Mouse (Mus musculus) liver, embryonic 13.5 days (tissue): ENCODE results near the gene Ppard. TPM values are rescaled to one million over a fixed set of nuclear protein-coding genes. Genes with fewer than 3 reads are reported as not detected.
"Not testable (repeated sequence)": the region's sequence is repeated elsewhere in the genome, so short reads cannot be mapped to it uniquely, and the experiment has no call there.

Source experiments
- ATAC-seq: fragments of 200-750 bp; cut with Nextera tagmentation; 2 replicates; pipeline ENCODE4 v1.8.0; 2017; ENCODE audit warnings: low read depth, mild to moderate bottlenecking, moderate number of reproducible peaks, moderate library complexity
- DNase-seq: peaks from one replicate; pipeline ENCODE4 v3.0.0; 2022
- H3K27ac ChIP-seq: fragments of 300-500 bp; sonication (generic); 2 replicates; pipeline ENCODE4 v1.5.1; 2015; ENCODE audit warnings: moderate library complexity, mild to moderate bottlenecking, inconsistent platforms
- H3K27me3 ChIP-seq: fragments of 300-500 bp; sonication (generic); 2 replicates; pipeline ENCODE4 v1.6.1; 2015; ENCODE audit warnings: mild to moderate bottlenecking, inconsistent platforms
- H3K36me3 ChIP-seq: fragments of 300-500 bp; sonication (generic); 2 replicates; pipeline ENCODE4 v1.6.1; 2015; ENCODE audit warnings: mild to moderate bottlenecking, inconsistent platforms
- H3K4me1 ChIP-seq: fragments of 300-500 bp; sonication (generic); replicated peaks from 2 replicates; pipeline ENCODE4 v1.6.1; 2015; ENCODE audit warnings: inconsistent platforms
- H3K4me2 ChIP-seq: fragments of 300-500 bp; sonication (generic); 2 replicates; pipeline ENCODE4 v1.6.1; 2015; ENCODE audit warnings: inconsistent platforms, mild to moderate bottlenecking, moderate library complexity
- H3K4me3 ChIP-seq: fragments of 300-500 bp; sonication (generic); replicated peaks from 2 replicates; pipeline ENCODE4 v1.5.1; 2015; ENCODE audit warnings: mild to moderate bottlenecking, inconsistent platforms
- H3K9ac ChIP-seq: fragments of 300-500 bp; sonication (generic); 2 replicates; pipeline ENCODE4 v1.6.1; 2015; ENCODE audit warnings: mild to moderate bottlenecking, inconsistent platforms
- H3K9me3 ChIP-seq: fragments of 300-500 bp; sonication (generic); replicated peaks from 2 replicates; pipeline ENCODE4 v1.6.1; 2016; ENCODE audit warnings: inconsistent platforms
- WGBS: fragments of 180-500 bp; shearing (Covaris S2); methylation state at CpG from one replicate; pipeline ENCODE4 v1.1.7; 2015; ENCODE audit not compliant: insufficient replicate concordance; 5-methylcytosine and 5-hydroxymethylcytosine counted together
- polyA plus RNA-seq: library from polyadenylated mRNA; unstranded; fragments of >200 nt; fragmentation: Nextera tagmentation; extraction: Ambion mirVana; gene quantifications from 2 replicates; pipeline ENCODE4 v1.2.1, GENCODE M21; 2015

Gene Ppard
- polyA plus RNA-seq, 1 experiment from 2014 or later, result 1.4 TPM

GRCm38 (mm10) chr17:28207591-28208313 is 24.7 kb upstream of the Ppard start, which contains the start of gene Def6:
Def6 (plus strand) TSS chr17:28207778.
- Histone ChIP-seq H3K27me3 (no peaks in the 10 kb centered on the region), H3K9ac (peak within 1 kb of the TSS; percentile 72), H3K4me3 (peak within 1 kb of the TSS; percentile 61), H3K9me3 (no peaks in the 10 kb centered on the region), H3K4me2 (peak within 1 kb of the TSS; percentile 79), H3K27ac (peak within 1 kb of the TSS; percentile 72), H3K4me1 (peaks cover 60% of the 10 kb centered on the region), H3K36me3 (peaks cover 3% of the 10 kb centered on the region; the same call in 1 of the 2 replicates)
- ATAC-seq, result peak; percentile 81
- 5% methylated on average over 26 of the region's 26 CpGs for WGBS
- DNase-seq, result peak; percentile 55

- peak overlapping the region; percentile 79 for H3K4me2 ChIP-seq
- ATAC-seq, result peak; percentile 11
- DNase-seq, result no peak
- 6% methylated on average over 8 of the region's 8 CpGs for WGBS
- peak overlapping the region; percentile 61 for H3K4me3 ChIP-seq
- peak overlapping the region; percentile 72 for H3K27ac ChIP-seq
- H3K9me3 ChIP-seq, result no peaks in the 10 kb centered on the region
- H3K4me1 ChIP-seq, result peaks cover 65% of the 10 kb centered on the region
- no peaks in the 10 kb centered on the region for H3K36me3 ChIP-seq
- H3K27me3 ChIP-seq, result no peaks in the 10 kb centered on the region
- H3K9ac ChIP-seq, result peak overlapping the region; percentile 72
Measured at GRCm38 (mm10) chr17:28208314-28208612, 24.2 kb upstream of the Ppard start.

- peak overlapping the region; percentile 79 for H3K4me2 ChIP-seq
- H3K27me3 ChIP-seq, result no peaks in the 10 kb centered on the region
- no peaks in the 10 kb centered on the region for H3K36me3 ChIP-seq
- DNase-seq (no peak), ATAC-seq (no peak)
- peak overlapping the region; percentile 45; the same call in 1 of the 2 replicates for H3K9ac ChIP-seq
- H3K27ac ChIP-seq, result peak overlapping the region; percentile 72
- H3K9me3 ChIP-seq, result no peaks in the 10 kb centered on the region
- peak overlapping the region; percentile 61 for H3K4me3 ChIP-seq
- peaks cover 63% of the 10 kb centered on the region for H3K4me1 ChIP-seq
- WGBS, result 13% methylated on average over 4 of the region's 4 CpGs
Measured at GRCm38 (mm10) chr17:28209457-28210110, 22.9 kb upstream of the Ppard start.

GRCm38 (mm10) chr17:28211921-28212341 is 20.6 kb upstream of the Ppard start:
- Histone ChIP-seq H3K36me3 (no peaks in the 10 kb centered on the region), H3K27ac (peak overlapping the region; percentile 18), H3K27me3 (no peaks in the 10 kb centered on the region), H3K4me2 (peak overlapping the region; percentile 34), H3K4me3 (no peak overlapping the region), H3K9me3 (no peaks in the 10 kb centered on the region), H3K9ac (peak overlapping the region; percentile 17; the same call in 1 of the 2 replicates), H3K4me1 (peaks cover 57% of the 10 kb centered on the region)
- no peak for DNase-seq
- ATAC-seq, result peak; percentile 30
- 17% methylated on average over 6 of the region's 6 CpGs for WGBS

- ATAC-seq (no peak), DNase-seq (no peak)
- no peak overlapping the region for H3K4me3 ChIP-seq
- H3K4me2 ChIP-seq, result peak overlapping the region; percentile 34
- H3K36me3 ChIP-seq, result no peaks in the 10 kb centered on the region
- H3K4me1 ChIP-seq, result peaks cover 57% of the 10 kb centered on the region
- peak overlapping the region; percentile 17; the same call in 1 of the 2 replicates for H3K9ac ChIP-seq
- H3K9me3 ChIP-seq, result no peaks in the 10 kb centered on the region
- H3K27me3 ChIP-seq, result no peaks in the 10 kb centered on the region
- 48% methylated on average over 9 of the region's 9 CpGs for WGBS
- peak overlapping the region; percentile 18; the same call in 1 of the 2 replicates for H3K27ac ChIP-seq
Measured at GRCm38 (mm10) chr17:28212391-28212790, 20.1 kb upstream of the Ppard start.

GRCm38 (mm10) chr17:28213236-28213635 is 19.3 kb upstream of the Ppard start:
- H3K27ac ChIP-seq, result no peak overlapping the region
- DNase-seq, result no peak
- no peak overlapping the region for H3K4me2 ChIP-seq
- peaks cover 57% of the 10 kb centered on the region for H3K4me1 ChIP-seq
- no peak overlapping the region for H3K9ac ChIP-seq
- 25% methylated on average over 4 of the region's 4 CpGs for WGBS
- H3K36me3 ChIP-seq, result no peaks in the 10 kb centered on the region
- H3K27me3 ChIP-seq, result no peaks in the 10 kb centered on the region
- no peak overlapping the region for H3K4me3 ChIP-seq
- no peak for ATAC-seq
- no peaks in the 10 kb centered on the region for H3K9me3 ChIP-seq

GRCm38 (mm10) chr17:28216791-28217190 is 15.7 kb upstream of the Ppard start:
- peaks cover 13% of the 10 kb centered on the region; the same call in 1 of the 2 replicates for H3K36me3 ChIP-seq
- WGBS, result 73% methylated on average over 9 of the region's 9 CpGs
- no peak overlapping the region for H3K9ac ChIP-seq
- DNase-seq (no peak), ATAC-seq (no peak)
- peak overlapping the region; percentile 27; the same call in 1 of the 2 replicates for H3K27ac ChIP-seq
- H3K27me3 ChIP-seq, result no peaks in the 10 kb centered on the region
- peaks cover 38% of the 10 kb centered on the region for H3K4me1 ChIP-seq
- H3K4me2 ChIP-seq, result no peak overlapping the region
- H3K9me3 ChIP-seq, result no peaks in the 10 kb centered on the region
- H3K4me3 ChIP-seq, result no peak overlapping the region

GRCm38 (mm10) chr17:28217721-28218649 is 14.5 kb upstream of the Ppard start:
- peak overlapping the region; percentile 33; the same call in 1 of the 2 replicates for H3K9ac ChIP-seq
- H3K4me3 ChIP-seq, result peak overlapping the region; percentile 15; the same call in 1 of the 2 replicates
- H3K4me2 ChIP-seq, result peak overlapping the region; percentile 47
- peak overlapping the region; percentile 55 for H3K27ac ChIP-seq
- no peak for DNase-seq
- 14% methylated on average over 23 of the region's 23 CpGs for WGBS
- H3K9me3 ChIP-seq, result no peaks in the 10 kb centered on the region
- peaks cover 38% of the 10 kb centered on the region for H3K4me1 ChIP-seq
- peaks cover 13% of the 10 kb centered on the region; the same call in 1 of the 2 replicates for H3K36me3 ChIP-seq
- 0 out of 2 replicates have a peak, but pooled peaks have one; percentile 28 for ATAC-seq
- H3K27me3 ChIP-seq, result no peaks in the 10 kb centered on the region

- H3K9ac ChIP-seq, H3K9me3 ChIP-seq, H3K27ac ChIP-seq, DNase-seq, H3K27me3 ChIP-seq, ATAC-seq, H3K4me3 ChIP-seq, H3K4me2 ChIP-seq: not testable (repeated sequence)
- H3K4me1 ChIP-seq, result peaks cover 63% of the 10 kb centered on the region
- 82% methylated on average over 10 of the region's 10 CpGs for WGBS
- peaks cover 13% of the 10 kb centered on the region; the same call in 1 of the 2 replicates for H3K36me3 ChIP-seq
Measured at GRCm38 (mm10) chr17:28222463-28222862, 10.0 kb upstream of the Ppard start.

- Histone ChIP-seq H3K27me3 (no peaks in the 10 kb centered on the region), H3K9ac (peak overlapping the region; percentile 76), H3K27ac (peak overlapping the region; percentile 60), H3K9me3 (no peaks in the 10 kb centered on the region), H3K36me3 (peaks cover 25% of the 10 kb centered on the region; the same call in 1 of the 2 replicates), H3K4me3 (peak overlapping the region; percentile 65), H3K4me1 (peaks cover 49% of the 10 kb centered on the region), H3K4me2 (peak overlapping the region; percentile 93)
- ATAC-seq, result peak; percentile 94
- WGBS, result 2% methylated on average over 46 of the region's 46 CpGs
- peak; percentile 93 for DNase-seq
Measured at GRCm38 (mm10) chr17:28223561-28224391, 8.7 kb upstream of the Ppard start.
